Mouse (Mus musculus): ENCODE results near the gene Adam11.

GRCm38 (mm10) chr11:102734961-102735360, 26.3 kb upstream of the Adam11 start:
- no peak for TF ChIP-seq CTCF (IDR thresholded peaks at IDR 0.05; ENCODE audit: extremely low read depth, insufficient read depth, insufficient read length, insufficient replicate concordance)
- TF ChIP-seq POLR2A (IDR thresholded peaks at IDR 0.05; ENCODE audit: low read depth, low read length): no peak
